Mouse (Mus musculus): Measurements from ENCODE around the gene Lcn6.

- no peak for TF ChIP-seq CTCF (conservative IDR thresholded peaks at IDR 0.05; ENCODE audit: low read length)
- TF ChIP-seq NANOG (IDR thresholded peaks at IDR 0.05; ENCODE audit: borderline replicate concordance, low read length), result no peak
- no peak for TF ChIP-seq POU5F1 (IDR thresholded peaks at IDR 0.05; ENCODE audit: borderline replicate concordance, low read length)
Measured at GRCm38 (mm10) chr2:25666516-25666915, 10.1 kb upstream of the Lcn6 start.
